Mouse (Mus musculus): ENCODE data around the gene Gabrb2. TPM values are rescaled to one million over a fixed set of nuclear protein-coding genes. Genes with fewer than 3 reads are reported as not detected.

Gene Gabrb2
- polyA plus RNA-seq, 1 experiment from 2014 or later, result 2.2 TPM

DNA sequence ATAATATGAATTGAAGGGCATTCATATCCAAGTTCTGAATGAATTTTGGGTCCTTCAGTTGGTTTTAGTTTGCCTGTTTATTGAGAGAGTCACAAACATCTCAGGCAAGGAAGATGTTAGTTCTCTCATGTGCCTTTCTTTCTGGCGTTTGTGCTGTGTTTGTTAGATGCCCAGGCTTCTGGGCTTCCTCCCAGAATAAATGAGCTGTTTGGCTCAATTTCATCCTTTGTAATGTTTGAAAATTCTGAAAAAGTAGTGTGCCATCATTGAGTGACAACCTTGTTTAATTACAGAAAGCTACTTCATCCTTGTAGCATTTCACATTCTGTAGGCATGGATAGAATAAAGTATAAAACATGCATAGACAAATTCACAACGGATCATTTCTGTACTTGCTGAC lies 85.9 kb downstream of the Gabrb2 start:
- Histone ChIP-seq H3K27ac (ENCODE audit: low read depth, low read length) (no peak overlapping the region), H3K4me1 (ENCODE audit: control insufficient read depth, insufficient read depth, low read length) (no peaks in the 10 kb centered on the region), H3K9me3 (replicated peaks; ENCODE audit: control insufficient read depth, low read length) (no peaks in the 10 kb centered on the region), H3K36me3 (ENCODE audit: control insufficient read depth, insufficient read depth, low read length) (no peaks in the 10 kb centered on the region), H3K9ac (ENCODE audit: low read depth, low read length) (no peak overlapping the region), H3K4me2 (no peak overlapping the region), H3K27me3 (ENCODE audit: control insufficient read depth, insufficient read depth, low read length) (no peaks in the 10 kb centered on the region), H3K4me3 (ENCODE audit: low read depth, low read length) (no peak overlapping the region)
- ATAC-seq (replicated peaks; ENCODE audit: insufficient number of reproducible peaks, low FRiP score, low TSS enrichment), result no peak
- 75% methylated on average over 2 of the region's 2 CpGs for WGBS (ENCODE audit: insufficient replicate concordance)

DNA sequence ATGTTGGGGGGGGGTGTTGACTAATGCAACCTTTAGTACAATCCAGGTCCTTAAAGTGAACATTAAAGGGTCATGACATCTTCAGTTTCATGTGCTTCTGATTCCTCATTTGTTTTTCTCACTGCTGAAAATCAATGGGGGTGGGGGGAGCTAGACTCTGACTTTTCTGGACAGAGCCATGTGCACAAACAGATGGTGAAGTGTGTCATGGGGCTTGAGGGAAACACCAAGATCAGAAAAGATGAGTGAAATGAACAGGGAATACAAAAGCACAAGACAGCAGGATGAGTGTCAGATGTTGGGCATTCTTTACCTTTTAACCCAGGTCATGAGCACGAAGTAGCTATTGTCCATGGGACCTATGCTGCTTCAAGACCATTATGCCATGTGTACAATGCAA lies 86.4 kb downstream of the Gabrb2 start:
- H3K4me1 ChIP-seq (ENCODE audit: control insufficient read depth, insufficient read depth, low read length), result no peaks in the 10 kb centered on the region
- H3K4me2 ChIP-seq, result no peak overlapping the region
- no peaks in the 10 kb centered on the region for H3K9me3 ChIP-seq (replicated peaks; ENCODE audit: control insufficient read depth, low read length)
- WGBS (ENCODE audit: insufficient replicate concordance), result 68% methylated on average over 1 of the region's 1 CpGs
- no peak overlapping the region for H3K27ac ChIP-seq (ENCODE audit: low read depth, low read length)
- ATAC-seq (replicated peaks; ENCODE audit: insufficient number of reproducible peaks, low FRiP score, low TSS enrichment), result no peak
- no peak overlapping the region for H3K4me3 ChIP-seq (ENCODE audit: low read depth, low read length)
- no peaks in the 10 kb centered on the region for H3K27me3 ChIP-seq (ENCODE audit: control insufficient read depth, insufficient read depth, low read length)
- no peaks in the 10 kb centered on the region for H3K36me3 ChIP-seq (ENCODE audit: control insufficient read depth, insufficient read depth, low read length)
- H3K9ac ChIP-seq (ENCODE audit: low read depth, low read length), result no peak overlapping the region

DNA sequence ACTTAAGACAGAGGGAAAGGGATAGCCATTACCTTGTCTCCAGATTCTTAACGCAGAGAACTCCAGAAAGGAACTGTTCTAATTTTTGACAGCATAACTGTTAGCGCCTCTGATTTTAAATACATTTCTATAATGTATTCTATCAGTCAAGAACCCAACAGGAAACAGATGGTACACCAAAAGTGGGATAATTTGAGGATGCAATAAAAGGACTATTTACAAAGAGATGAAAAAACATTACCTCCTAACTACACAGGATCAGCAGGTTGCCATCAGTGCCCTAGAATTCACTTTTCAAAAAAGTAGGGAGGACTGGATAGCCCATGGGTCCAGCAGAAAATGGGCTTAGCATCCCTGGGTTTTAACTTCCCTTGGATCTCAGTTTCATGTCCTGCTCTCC lies 102.4 kb downstream of the Gabrb2 start:
- Histone ChIP-seq H3K4me1 (ENCODE audit: control insufficient read depth, insufficient read depth, low read length) (no peaks in the 10 kb centered on the region), H3K4me2 (no peak overlapping the region), H3K9ac (ENCODE audit: low read depth, low read length) (no peak overlapping the region), H3K4me3 (ENCODE audit: low read depth, low read length) (no peak overlapping the region), H3K36me3 (ENCODE audit: control insufficient read depth, insufficient read depth, low read length) (no peaks in the 10 kb centered on the region), H3K27me3 (ENCODE audit: control insufficient read depth, insufficient read depth, low read length) (no peaks in the 10 kb centered on the region), H3K9me3 (replicated peaks; ENCODE audit: control insufficient read depth, low read length) (no peaks in the 10 kb centered on the region), H3K27ac (ENCODE audit: low read depth, low read length) (no peak overlapping the region)
- WGBS (ENCODE audit: insufficient replicate concordance), result 75% methylated on average over 2 of the region's 2 CpGs
- ATAC-seq (replicated peaks; ENCODE audit: insufficient number of reproducible peaks, low FRiP score, low TSS enrichment), result no peak

DNA sequence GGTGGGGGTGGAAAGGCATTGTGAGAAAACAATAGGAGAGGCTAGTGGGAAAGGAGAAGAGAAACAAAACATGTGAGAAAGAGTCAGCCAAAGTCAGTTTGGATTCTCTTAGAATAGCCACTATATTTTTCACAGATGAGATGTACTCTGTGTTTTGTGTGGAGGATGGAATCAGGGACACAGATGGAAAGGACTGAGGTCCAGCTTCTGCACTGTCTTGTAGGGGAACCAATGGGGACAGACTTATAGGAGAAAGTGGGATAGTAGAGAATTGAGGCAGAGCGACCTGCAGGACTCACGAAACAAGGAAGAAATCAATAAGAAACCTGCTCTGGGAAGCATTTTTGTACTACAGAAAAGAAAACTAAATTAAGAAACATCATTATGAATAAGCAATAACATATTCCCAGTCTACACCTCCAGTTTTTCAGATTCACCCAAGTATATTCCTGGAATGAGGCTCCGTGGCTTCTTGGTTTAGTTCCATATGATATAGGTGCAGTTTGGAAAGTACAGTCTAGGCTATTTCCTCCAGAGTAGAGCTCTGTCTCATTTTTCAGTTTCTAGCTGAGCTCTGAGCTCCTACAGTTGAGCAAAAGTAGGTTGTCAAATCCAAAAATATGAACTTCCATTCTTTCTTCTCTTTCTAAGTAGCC lies 108.8 kb downstream of the Gabrb2 start:
- H3K4me3 ChIP-seq (ENCODE audit: low read depth, low read length), result no peak overlapping the region
- H3K9me3 ChIP-seq (replicated peaks; ENCODE audit: control insufficient read depth, low read length), result no peaks in the 10 kb centered on the region
- H3K27ac ChIP-seq (ENCODE audit: low read depth, low read length), result no peak overlapping the region
- no peak overlapping the region for H3K9ac ChIP-seq (ENCODE audit: low read depth, low read length)
- no peaks in the 10 kb centered on the region for H3K36me3 ChIP-seq (ENCODE audit: control insufficient read depth, insufficient read depth, low read length)
- 85% methylated on average over 3 of the region's 3 CpGs for WGBS (ENCODE audit: insufficient replicate concordance)
- no peak overlapping the region for H3K4me2 ChIP-seq
- no peak for ATAC-seq (replicated peaks; ENCODE audit: insufficient number of reproducible peaks, low FRiP score, low TSS enrichment)
- no peaks in the 10 kb centered on the region for H3K4me1 ChIP-seq (ENCODE audit: control insufficient read depth, insufficient read depth, low read length)
- H3K27me3 ChIP-seq (ENCODE audit: control insufficient read depth, insufficient read depth, low read length), result no peaks in the 10 kb centered on the region

DNA sequence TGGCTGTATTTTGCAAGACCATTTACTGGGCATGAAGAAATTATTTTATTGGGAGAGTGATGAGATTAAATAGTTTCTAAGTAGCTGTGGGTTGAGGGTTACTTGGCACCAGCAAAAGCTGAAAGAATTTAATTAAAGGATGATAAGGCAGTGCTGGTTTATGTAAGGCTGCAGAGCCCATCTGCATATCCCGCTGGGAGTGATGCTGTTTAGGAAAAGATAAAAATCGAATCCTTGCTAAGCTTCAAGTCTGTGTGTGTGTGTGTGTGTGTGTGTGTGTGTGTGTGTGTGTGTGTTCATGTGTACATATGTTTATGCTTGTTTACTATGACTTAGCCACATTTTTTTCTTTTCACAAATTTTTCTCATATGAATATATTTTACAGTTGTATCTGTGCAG lies 113.0 kb downstream of the Gabrb2 start:
- no peak overlapping the region for H3K4me3 ChIP-seq (ENCODE audit: low read depth, low read length)
- H3K27ac ChIP-seq (ENCODE audit: low read depth, low read length), result no peak overlapping the region
- ATAC-seq (replicated peaks; ENCODE audit: insufficient number of reproducible peaks, low FRiP score, low TSS enrichment), result no peak
- H3K27me3 ChIP-seq (ENCODE audit: control insufficient read depth, insufficient read depth, low read length), result no peaks in the 10 kb centered on the region
- H3K4me2 ChIP-seq, result no peak overlapping the region
- H3K9ac ChIP-seq (ENCODE audit: low read depth, low read length), result no peak overlapping the region
- WGBS (ENCODE audit: insufficient replicate concordance), result 57% methylated on average over 2 of the region's 2 CpGs
- no peaks in the 10 kb centered on the region for H3K36me3 ChIP-seq (ENCODE audit: control insufficient read depth, insufficient read depth, low read length)
- no peaks in the 10 kb centered on the region for H3K9me3 ChIP-seq (replicated peaks; ENCODE audit: control insufficient read depth, low read length)
- no peaks in the 10 kb centered on the region for H3K4me1 ChIP-seq (ENCODE audit: control insufficient read depth, insufficient read depth, low read length)

DNA sequence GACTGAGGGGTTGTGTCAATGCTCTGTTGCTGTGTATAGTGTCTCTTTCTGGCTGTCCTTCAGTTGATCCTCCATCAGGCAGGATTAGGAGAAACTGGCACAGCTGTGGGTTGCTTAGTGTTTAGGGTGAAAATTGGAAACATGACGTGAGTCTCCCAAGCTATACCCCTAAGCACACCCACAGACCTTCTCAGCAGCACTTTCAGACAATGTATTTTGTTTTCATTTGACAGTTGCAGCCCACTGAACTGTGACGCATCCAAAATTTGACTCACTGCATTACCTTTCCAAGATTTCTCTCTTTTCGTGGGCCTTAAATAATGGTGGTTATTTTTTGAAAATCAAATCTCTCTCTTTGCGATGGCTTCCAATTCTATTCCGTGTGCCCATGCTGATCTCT lies 115.7 kb downstream of the Gabrb2 start:
- Histone ChIP-seq H3K9me3 (replicated peaks; ENCODE audit: control insufficient read depth, low read length) (no peaks in the 10 kb centered on the region), H3K27ac (ENCODE audit: low read depth, low read length) (no peak overlapping the region), H3K4me1 (ENCODE audit: control insufficient read depth, insufficient read depth, low read length) (no peaks in the 10 kb centered on the region), H3K4me2 (no peak overlapping the region), H3K9ac (ENCODE audit: low read depth, low read length) (no peak overlapping the region), H3K4me3 (ENCODE audit: low read depth, low read length) (no peak overlapping the region), H3K36me3 (ENCODE audit: control insufficient read depth, insufficient read depth, low read length) (no peaks in the 10 kb centered on the region), H3K27me3 (ENCODE audit: control insufficient read depth, insufficient read depth, low read length) (no peaks in the 10 kb centered on the region)
- no peak for ATAC-seq (replicated peaks; ENCODE audit: insufficient number of reproducible peaks, low FRiP score, low TSS enrichment)
- 80% methylated on average over 5 of the region's 5 CpGs for WGBS (ENCODE audit: insufficient replicate concordance)

DNA sequence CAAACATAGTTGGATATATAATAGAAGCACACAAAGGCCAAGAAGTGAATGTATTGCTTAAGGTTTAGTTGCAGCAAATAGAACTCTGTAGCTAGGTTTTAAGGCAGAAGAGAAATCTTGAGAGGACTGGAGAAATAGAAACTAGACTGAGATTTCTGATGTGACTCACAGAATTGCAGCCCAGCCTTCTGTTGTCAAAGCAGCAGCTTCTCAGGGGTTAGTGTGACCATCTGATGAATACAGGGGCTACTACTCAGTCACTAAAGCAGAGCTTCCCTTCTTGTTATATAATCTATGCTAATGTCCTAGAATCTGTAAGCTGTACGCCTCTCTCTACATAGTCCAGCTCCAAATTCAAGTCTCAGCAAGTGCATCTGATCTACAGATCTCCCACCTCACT lies 116.3 kb downstream of the Gabrb2 start:
- ATAC-seq (replicated peaks; ENCODE audit: insufficient number of reproducible peaks, low FRiP score, low TSS enrichment), result no peak
- no peak overlapping the region for H3K27ac ChIP-seq (ENCODE audit: low read depth, low read length)
- no peak overlapping the region for H3K9ac ChIP-seq (ENCODE audit: low read depth, low read length)
- no peaks in the 10 kb centered on the region for H3K4me1 ChIP-seq (ENCODE audit: control insufficient read depth, insufficient read depth, low read length)
- no peaks in the 10 kb centered on the region for H3K36me3 ChIP-seq (ENCODE audit: control insufficient read depth, insufficient read depth, low read length)
- 54% methylated on average over 1 of the region's 1 CpGs for WGBS (ENCODE audit: insufficient replicate concordance)
- no peaks in the 10 kb centered on the region for H3K27me3 ChIP-seq (ENCODE audit: control insufficient read depth, insufficient read depth, low read length)
- no peak overlapping the region for H3K4me3 ChIP-seq (ENCODE audit: low read depth, low read length)
- H3K9me3 ChIP-seq (replicated peaks; ENCODE audit: control insufficient read depth, low read length), result no peaks in the 10 kb centered on the region
- no peak overlapping the region for H3K4me2 ChIP-seq

DNA sequence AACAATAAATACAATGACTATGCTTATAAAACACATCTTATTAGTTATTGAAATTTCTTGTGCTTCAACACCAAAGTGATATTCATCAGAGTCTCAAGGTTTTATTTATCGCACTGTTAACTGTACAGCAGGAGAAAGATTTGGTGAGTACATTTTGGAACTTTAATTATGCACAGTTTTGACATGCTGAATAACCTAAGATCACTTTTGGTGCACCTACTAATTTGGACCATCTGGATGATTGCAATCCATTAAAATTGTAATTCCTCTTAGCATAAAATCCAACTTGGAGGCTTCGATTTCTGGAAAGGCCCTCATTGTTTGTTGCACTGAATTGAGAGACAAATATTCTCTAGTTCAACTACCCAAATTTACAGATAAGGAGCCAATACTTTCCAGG lies 123.3 kb downstream of the Gabrb2 start:
- no peak overlapping the region for H3K4me3 ChIP-seq (ENCODE audit: low read depth, low read length)
- no peak overlapping the region for H3K27ac ChIP-seq (ENCODE audit: low read depth, low read length)
- H3K36me3 ChIP-seq (ENCODE audit: control insufficient read depth, insufficient read depth, low read length), result no peaks in the 10 kb centered on the region
- no peak overlapping the region for H3K4me2 ChIP-seq
- H3K9me3 ChIP-seq (replicated peaks; ENCODE audit: control insufficient read depth, low read length), result no peaks in the 10 kb centered on the region
- ATAC-seq (replicated peaks; ENCODE audit: insufficient number of reproducible peaks, low FRiP score, low TSS enrichment), result no peak
- no peak overlapping the region for H3K9ac ChIP-seq (ENCODE audit: low read depth, low read length)
- 84% methylated on average over 2 of the region's 2 CpGs for WGBS (ENCODE audit: insufficient replicate concordance)
- H3K4me1 ChIP-seq (ENCODE audit: control insufficient read depth, insufficient read depth, low read length), result no peaks in the 10 kb centered on the region
- H3K27me3 ChIP-seq (ENCODE audit: control insufficient read depth, insufficient read depth, low read length), result no peaks in the 10 kb centered on the region

DNA sequence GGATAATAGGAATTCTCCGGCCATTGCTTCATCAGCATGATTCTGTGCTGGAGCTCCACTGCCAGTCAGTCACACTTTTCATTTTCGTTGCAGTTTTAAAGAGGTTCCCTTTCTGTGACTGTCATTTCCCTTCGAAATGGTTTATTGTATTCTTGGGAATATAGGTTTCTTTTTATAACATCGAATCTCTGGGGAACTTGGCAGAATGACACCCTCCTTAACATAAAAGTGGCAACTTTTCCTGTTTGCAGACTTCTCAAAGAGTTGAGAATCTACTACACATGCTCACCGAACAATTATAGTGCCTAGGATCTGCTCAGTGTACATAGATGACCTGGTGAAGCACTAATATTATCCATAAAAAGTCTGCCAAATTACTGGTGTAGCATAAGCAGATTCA lies 146.5 kb downstream of the Gabrb2 start:
- Histone ChIP-seq H3K9ac (ENCODE audit: low read depth, low read length) (no peak overlapping the region), H3K4me2 (no peak overlapping the region), H3K4me1 (ENCODE audit: control insufficient read depth, insufficient read depth, low read length) (no peaks in the 10 kb centered on the region), H3K27ac (ENCODE audit: low read depth, low read length) (no peak overlapping the region), H3K4me3 (ENCODE audit: low read depth, low read length) (no peak overlapping the region), H3K9me3 (replicated peaks; ENCODE audit: control insufficient read depth, low read length) (no peaks in the 10 kb centered on the region), H3K27me3 (ENCODE audit: control insufficient read depth, insufficient read depth, low read length) (no peaks in the 10 kb centered on the region), H3K36me3 (ENCODE audit: control insufficient read depth, insufficient read depth, low read length) (no peaks in the 10 kb centered on the region)
- no peak for ATAC-seq (replicated peaks; ENCODE audit: insufficient number of reproducible peaks, low FRiP score, low TSS enrichment)
- WGBS (ENCODE audit: insufficient replicate concordance), result 78% methylated on average over 5 of the region's 5 CpGs
